Mouse (Mus musculus) liver, embryonic 14.5 days (tissue): ENCODE data around the gene Fig4. TPM values are rescaled to one million over a fixed set of nuclear protein-coding genes. Genes with fewer than 3 reads are reported as not detected.

Experiments used
- ATAC-seq: fragments of 200-750 bp; cut with Nextera tagmentation; 2 replicates; pipeline ENCODE4 v1.8.0; 2017; ENCODE audit warnings: moderate number of reproducible peaks, mild to moderate bottlenecking, moderate library complexity; ENCODE audit not compliant: insufficient read depth
- DNase-seq, 3 experiments: peaks; one replicate each; pipeline ENCODE4 v3.0.0-alpha.2; 2012 to 2013; ENCODE audit warnings: low read depth in 3 of 3, low spot score in 3 of 3
- H3K27ac ChIP-seq: fragments of 300-500 bp; sonication (generic); 2 replicates; pipeline ENCODE4 v1.5.1; 2014; ENCODE audit warnings: moderate library complexity, mild to moderate bottlenecking, control low read depth, inconsistent platforms
- H3K27me3 ChIP-seq: fragments of 300-500 bp; sonication (generic); 2 replicates; pipeline ENCODE4 v1.6.1; 2014; ENCODE audit warnings: mild to moderate bottlenecking, low read length, moderate library complexity; ENCODE audit not compliant: control insufficient read depth, insufficient read depth
- H3K36me3 ChIP-seq: fragments of 300-500 bp; sonication (generic); replicated peaks from 2 replicates; pipeline ENCODE4 v1.6.1; 2014; ENCODE audit warnings: low read depth; ENCODE audit not compliant: control insufficient read depth, insufficient read depth
- H3K4me1 ChIP-seq, 2 experiments: fragments of 200-500 bp in 1 of 2; fragments of 300-500 bp in 1 of 2; sonication (generic) in 1 of 2; replicated peaks; 2 replicates each; pipeline ENCODE4 v1.6.1; 2012 to 2014; ENCODE audit warnings: antibody characterized with exemption in 1 of 2, inconsistent platforms in 1 of 2, low read length in 1 of 2; ENCODE audit not compliant: control insufficient read depth in 2 of 2, insufficient read depth in 2 of 2
- H3K4me2 ChIP-seq: fragments of 300-500 bp; sonication (generic); 2 replicates; pipeline ENCODE4 v1.6.1; 2014; ENCODE audit warnings: low read depth, mild to moderate bottlenecking, control low read depth, moderate library complexity
- H3K4me3 ChIP-seq, 2 experiments: fragments of 200-500 bp in 1 of 2; fragments of 300-500 bp in 1 of 2; sonication (generic) in 1 of 2; 2 replicates each; pipeline ENCODE4 v1.5.1; 2012 to 2014; ENCODE audit warnings: low read depth in 2 of 2, low read length in 2 of 2, mild to moderate bottlenecking in 2 of 2, control low read depth in 1 of 2, inconsistent platforms in 1 of 2, moderate library complexity in 1 of 2; ENCODE audit not compliant: insufficient read depth in 1 of 2
- H3K9ac ChIP-seq: fragments of 300-500 bp; sonication (generic); replicated peaks from 2 replicates; pipeline ENCODE4 v1.6.1; 2014; ENCODE audit warnings: mild to moderate bottlenecking, control low read depth, moderate library complexity
- H3K9me3 ChIP-seq: fragments of 300-500 bp; sonication (generic); 2 replicates; pipeline ENCODE4 v1.6.1; 2016; ENCODE audit warnings: low read length, mixed read lengths; ENCODE audit not compliant: control insufficient read depth
- CTCF ChIP-seq: IDR thresholded peaks from 2 replicates; pipeline ENCODE4 v1.5.1; 2016; ENCODE audit warnings: antibody characterized with exemption, low read depth, control low read depth
- EP300 ChIP-seq: IDR thresholded peaks from 2 replicates; pipeline ENCODE4 v1.6.1; 2016; ENCODE audit warnings: antibody characterized with exemption, low read depth
- WGBS: fragments of 180-500 bp; shearing (Covaris S2); extraction: QIAGEN DNeasy Blood & Tissue Kit; methylation state at CpG from one replicate; pipeline ENCODE4 v1.1.7; 2014; ENCODE audit not compliant: insufficient replicate concordance; 5-methylcytosine and 5-hydroxymethylcytosine counted together
- polyA plus RNA-seq, 2 experiments: library from polyadenylated mRNA; depleted of rRNA in 1 of 2; stranded (reverse) in 1 of 2; unstranded in 1 of 2; fragments of >200 nt; fragmentation: Nextera tagmentation in 1 of 2; extraction: Ambion mirVana in 1 of 2; gene quantifications; 2 replicates each; pipeline versions ENCODE4 v1.2.1 to v1.2.3; 2012 to 2014

Gene Fig4
- polyA plus RNA-seq, 2 experiments: 4.3 to 9.3 TPM

GRCm38 (mm10) chr10:41166141-41166540 lies 136.9 kb downstream of the Fig4 start:
- H3K9ac ChIP-seq: no peak overlapping the region; the same call in 1 of the 2 replicates
- WGBS: 77% methylated on average over 5 of the region's 5 CpGs
- ATAC-seq (no peak), DNase-seq (no peak)
- no peak for TF ChIP-seq EP300
- peaks cover 0 to 3% of the 10 kb centered on the region in 2 experiments; a peak in 2 of 4 replicates for H3K4me1 ChIP-seq
- peaks cover 4% of the 10 kb centered on the region; the same call in 1 of the 2 replicates for H3K27me3 ChIP-seq
- H3K36me3 ChIP-seq: no peaks in the 10 kb centered on the region
- no peaks in the 10 kb centered on the region for H3K9me3 ChIP-seq
- no peak overlapping the region for H3K4me2 ChIP-seq
- no peak overlapping the region for H3K27ac ChIP-seq
- H3K4me3 ChIP-seq: no peak overlapping the region

DNA sequence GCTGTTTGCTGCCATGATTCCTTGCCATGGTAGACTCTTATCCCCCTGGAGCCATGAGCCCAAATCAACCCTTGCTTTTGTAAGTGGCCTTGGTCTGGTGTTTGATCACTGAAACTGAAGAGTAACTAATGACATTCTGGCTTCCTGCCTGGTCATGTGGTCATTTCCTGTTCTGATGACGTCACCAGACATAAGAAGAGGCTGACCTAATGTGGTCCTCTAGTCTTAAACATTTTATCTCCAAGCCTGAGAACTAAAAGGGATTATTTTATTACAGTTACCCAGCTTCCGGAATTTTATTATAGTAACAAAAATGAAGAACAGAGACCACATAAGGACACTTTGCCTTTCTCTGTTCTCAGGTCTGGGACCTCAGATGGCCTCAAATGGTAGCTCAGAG lies 140.0 kb downstream of the Fig4 start:
- Histone ChIP-seq H3K4me3 (no peak overlapping the region), H3K27me3 (peaks cover 4% of the 10 kb centered on the region; the same call in 1 of the 2 replicates), H3K9ac (no peak overlapping the region), H3K4me1 (peaks cover 0 to 3% of the 10 kb centered on the region in 2 experiments; a peak in 2 of 4 replicates), H3K4me2 (no peak overlapping the region), H3K27ac (no peak overlapping the region), H3K9me3 (no peaks in the 10 kb centered on the region), H3K36me3 (no peaks in the 10 kb centered on the region)
- DNase-seq (no peak), ATAC-seq (no peak)
- TF ChIP-seq EP300: no peak
- TF ChIP-seq CTCF: no peak
- 45% methylated on average over 2 of the region's 2 CpGs for WGBS

GRCm38 (mm10) chr10:41157296-41157695 lies 145.8 kb downstream of the Fig4 start:
- Histone ChIP-seq H3K9ac (no peak overlapping the region), H3K4me3 (no peak overlapping the region), H3K4me1 (peaks cover 16 to 34% of the 10 kb centered on the region in 2 experiments), H3K27ac (no peak overlapping the region), H3K4me2 (no peak overlapping the region), H3K27me3 (no peaks in the 10 kb centered on the region), H3K36me3 (no peaks in the 10 kb centered on the region), H3K9me3 (no peaks in the 10 kb centered on the region)
- no peak for TF ChIP-seq EP300
- ATAC-seq: no peak
- 91% methylated on average over 2 of the region's 2 CpGs for WGBS
- DNase-seq: no peak

- DNase-seq (peak in 1 of 3 experiments; percentile 28), ATAC-seq (peak; percentile 33; the same call in 1 of the 2 replicates)
- Histone ChIP-seq H3K4me1 (peaks cover 16 to 34% of the 10 kb centered on the region in 2 experiments), H3K9ac (no peak overlapping the region), H3K9me3 (no peaks in the 10 kb centered on the region), H3K27ac (no peak overlapping the region), H3K4me2 (no peak overlapping the region), H3K4me3 (no peak overlapping the region), H3K36me3 (no peaks in the 10 kb centered on the region), H3K27me3 (no peaks in the 10 kb centered on the region)
- WGBS: 6% methylated on average over 1 of the region's 1 CpGs
- TF ChIP-seq EP300 (no peak), CTCF (no peak)
Observed at GRCm38 (mm10) chr10:41156693-41157092, 146.4 kb downstream of the Fig4 start.

DNA sequence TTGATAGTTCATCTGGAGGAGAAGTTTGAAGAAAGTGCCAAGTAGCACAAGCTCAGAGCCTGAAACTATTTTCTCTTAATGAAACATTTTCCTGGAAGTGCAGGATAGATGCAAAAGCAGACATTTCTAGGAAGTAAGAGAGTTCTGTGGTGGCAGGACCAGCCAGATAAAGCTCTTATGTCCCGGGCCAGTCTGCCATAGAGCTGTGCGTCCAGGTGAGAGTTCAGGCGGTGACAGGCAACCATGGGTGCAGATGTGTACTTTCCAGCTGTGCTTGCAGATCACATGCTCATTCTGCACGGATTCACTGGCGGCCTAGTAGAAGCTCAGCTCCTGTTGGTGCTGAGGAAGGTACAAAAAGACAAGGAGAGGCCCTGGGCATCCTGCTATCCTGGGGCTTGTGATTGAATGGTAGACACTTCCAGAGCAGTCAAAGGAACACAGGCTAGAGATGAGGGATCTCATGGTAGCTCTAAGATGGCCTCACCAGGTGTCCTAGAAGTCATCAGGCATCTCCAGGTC lies 149.8 kb downstream of the Fig4 start:
- Histone ChIP-seq H3K36me3 (no peaks in the 10 kb centered on the region), H3K9me3 (no peaks in the 10 kb centered on the region), H3K4me2 (no peak overlapping the region), H3K27me3 (no peaks in the 10 kb centered on the region), H3K27ac (no peak overlapping the region), H3K4me3 (no peak overlapping the region), H3K4me1 (peaks cover 16 to 48% of the 10 kb centered on the region in 2 experiments), H3K9ac (no peak overlapping the region)
- TF ChIP-seq CTCF (no peak), EP300 (no peak)
- DNase-seq (peak in 1 of 3 experiments; percentile 45), ATAC-seq (no peak)
- 55% methylated on average over 5 of the region's 5 CpGs for WGBS
